Mouse (Mus musculus) liver, embryonic 13.5 days (tissue): ENCODE results near the gene Tmem127. TPM values are rescaled to one million over a fixed set of nuclear protein-coding genes. Genes with fewer than 3 reads are reported as not detected.
"Not testable (repeated sequence)": the region's sequence is repeated elsewhere in the genome, so short reads cannot be mapped to it uniquely, and the experiment has no call there.

Experiments used
- ATAC-seq: fragments of 200-750 bp; cut with Nextera tagmentation; 2 replicates; pipeline ENCODE4 v1.8.0; 2017; ENCODE audit warnings: low read depth, mild to moderate bottlenecking, moderate number of reproducible peaks, moderate library complexity
- DNase-seq: peaks from one replicate; pipeline ENCODE4 v3.0.0; 2022
- H3K27ac ChIP-seq: fragments of 300-500 bp; sonication (generic); 2 replicates; pipeline ENCODE4 v1.5.1; 2015; ENCODE audit warnings: moderate library complexity, mild to moderate bottlenecking, inconsistent platforms
- H3K27me3 ChIP-seq: fragments of 300-500 bp; sonication (generic); 2 replicates; pipeline ENCODE4 v1.6.1; 2015; ENCODE audit warnings: mild to moderate bottlenecking, inconsistent platforms
- H3K36me3 ChIP-seq: fragments of 300-500 bp; sonication (generic); 2 replicates; pipeline ENCODE4 v1.6.1; 2015; ENCODE audit warnings: mild to moderate bottlenecking, inconsistent platforms
- H3K4me1 ChIP-seq: fragments of 300-500 bp; sonication (generic); replicated peaks from 2 replicates; pipeline ENCODE4 v1.6.1; 2015; ENCODE audit warnings: inconsistent platforms
- H3K4me2 ChIP-seq: fragments of 300-500 bp; sonication (generic); 2 replicates; pipeline ENCODE4 v1.6.1; 2015; ENCODE audit warnings: inconsistent platforms, mild to moderate bottlenecking, moderate library complexity
- H3K4me3 ChIP-seq: fragments of 300-500 bp; sonication (generic); replicated peaks from 2 replicates; pipeline ENCODE4 v1.5.1; 2015; ENCODE audit warnings: mild to moderate bottlenecking, inconsistent platforms
- H3K9ac ChIP-seq: fragments of 300-500 bp; sonication (generic); 2 replicates; pipeline ENCODE4 v1.6.1; 2015; ENCODE audit warnings: mild to moderate bottlenecking, inconsistent platforms
- H3K9me3 ChIP-seq: fragments of 300-500 bp; sonication (generic); replicated peaks from 2 replicates; pipeline ENCODE4 v1.6.1; 2016; ENCODE audit warnings: inconsistent platforms
- WGBS: fragments of 180-500 bp; shearing (Covaris S2); methylation state at CpG from one replicate; pipeline ENCODE4 v1.1.7; 2015; ENCODE audit not compliant: insufficient replicate concordance; 5-methylcytosine and 5-hydroxymethylcytosine counted together
- polyA plus RNA-seq: library from polyadenylated mRNA; unstranded; fragments of >200 nt; fragmentation: Nextera tagmentation; extraction: Ambion mirVana; gene quantifications from 2 replicates; pipeline ENCODE4 v1.2.1, GENCODE M21; 2015

The Tmem127 gene
- polyA plus RNA-seq, 1 experiment from 2014 or later, result 12.2 TPM

DNA sequence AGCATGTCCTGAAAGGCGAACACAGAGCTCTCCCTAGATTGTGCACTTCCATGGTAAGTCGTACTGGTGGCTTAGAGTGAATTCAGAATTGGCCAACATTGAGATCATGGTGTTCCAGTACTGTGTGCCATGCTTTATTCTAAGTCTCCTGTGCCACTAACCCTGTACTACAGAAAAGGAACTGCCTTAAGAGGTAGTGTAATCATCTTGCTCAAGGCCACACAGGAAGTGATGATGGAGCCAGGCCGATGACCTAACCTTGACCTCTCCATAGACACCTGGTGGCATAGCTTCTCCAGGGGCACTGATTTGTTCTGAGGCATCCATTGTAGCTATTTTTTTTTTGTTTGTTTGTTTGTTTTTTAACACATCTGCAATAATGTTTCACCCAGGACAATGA lies 54.2 kb downstream of the Tmem127 start:
- Histone ChIP-seq H3K27me3 (no peaks in the 10 kb centered on the region), H3K9me3 (no peaks in the 10 kb centered on the region), H3K4me1 (no peaks in the 10 kb centered on the region), H3K9ac (no peak overlapping the region), H3K4me3 (no peak overlapping the region), H3K4me2 (no peak overlapping the region), H3K36me3 (peaks cover 50% of the 10 kb centered on the region), H3K27ac (no peak overlapping the region)
- DNase-seq (no peak), ATAC-seq (no peak)
- WGBS, result 80% methylated on average over 3 of the region's 3 CpGs

- not testable (repeated sequence) for H3K9ac ChIP-seq, DNase-seq, ATAC-seq, H3K9me3 ChIP-seq, H3K4me3 ChIP-seq, H3K4me2 ChIP-seq, H3K4me1 ChIP-seq, H3K27me3 ChIP-seq, H3K27ac ChIP-seq
- H3K36me3 ChIP-seq, result peaks cover 27% of the 10 kb centered on the region
- WGBS, result 73% methylated on average over 4 of the region's 4 CpGs
These were observed 56.5 kb downstream of the Tmem127 start for GRCm38 (mm10) chr2:127304192-127304591.

DNA sequence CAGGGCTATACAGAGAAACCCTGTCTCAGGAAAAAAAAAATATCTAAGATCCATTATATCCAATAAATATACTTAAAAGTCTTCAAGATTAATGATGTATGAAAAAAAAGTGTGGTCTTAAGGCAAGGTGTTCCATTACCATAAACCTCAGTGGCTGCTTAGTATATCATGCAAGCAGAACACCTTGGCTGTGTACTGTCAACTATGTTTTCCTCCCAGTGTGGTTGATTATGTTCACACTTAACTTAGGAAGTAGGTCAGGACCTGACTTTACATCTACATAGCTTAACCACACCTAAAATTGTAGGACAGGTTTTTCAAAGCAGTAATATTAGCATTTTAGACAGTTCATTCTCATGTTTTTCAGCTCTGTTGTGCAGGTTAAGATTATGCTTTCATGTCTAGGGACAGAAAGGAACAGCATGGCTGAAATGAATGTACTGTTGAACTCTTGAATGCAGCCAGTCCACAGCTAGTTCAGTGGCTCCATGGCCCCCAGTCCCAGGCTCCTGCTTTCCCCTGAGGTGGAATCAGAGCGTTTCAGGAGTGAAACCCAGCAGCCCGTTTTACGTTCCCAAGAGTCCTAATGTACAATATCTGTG lies 57.0 kb downstream of the Tmem127 start:
- H3K27ac ChIP-seq, result no peak overlapping the region; the same call in 1 of the 2 replicates
- H3K27me3 ChIP-seq, result no peaks in the 10 kb centered on the region
- peaks cover 21% of the 10 kb centered on the region for H3K36me3 ChIP-seq
- DNase-seq (no peak), ATAC-seq (no peak)
- no peak overlapping the region for H3K4me3 ChIP-seq
- WGBS, result 81% methylated on average over 3 of the region's 3 CpGs
- no peak overlapping the region for H3K4me2 ChIP-seq
- no peaks in the 10 kb centered on the region for H3K9me3 ChIP-seq
- no peak overlapping the region for H3K9ac ChIP-seq
- H3K4me1 ChIP-seq, result 0 out of 2 replicates have a peak, but pooled peaks cover 4% of the 10 kb centered on the region

GRCm38 (mm10) chr2:127306123-127306522 lies 58.4 kb downstream of the Tmem127 start:
- Histone ChIP-seq H3K4me1 (0 out of 2 replicates have a peak, but pooled peaks cover 9% of the 10 kb centered on the region), H3K4me2 (no peak overlapping the region), H3K27me3 (no peaks in the 10 kb centered on the region), H3K9ac (no peak overlapping the region), H3K4me3 (no peak overlapping the region), H3K36me3 (peaks cover 8% of the 10 kb centered on the region; the same call in 1 of the 2 replicates), H3K27ac (no peak overlapping the region), H3K9me3 (no peaks in the 10 kb centered on the region)
- ATAC-seq (no peak), DNase-seq (no peak)

- WGBS, result 30% methylated on average over 3 of the region's 3 CpGs
These were observed 59.5 kb downstream of the Tmem127 start for GRCm38 (mm10) chr2:127307179-127307578.

GRCm38 (mm10) chr2:127308660-127309059 lies 61.0 kb downstream of the Tmem127 start:
- no peak overlapping the region for H3K9ac ChIP-seq
- no peak overlapping the region for H3K4me2 ChIP-seq
- H3K9me3 ChIP-seq, result no peaks in the 10 kb centered on the region
- no peaks in the 10 kb centered on the region for H3K36me3 ChIP-seq
- H3K4me1 ChIP-seq, result 0 out of 2 replicates have a peak, but pooled peaks cover 9% of the 10 kb centered on the region
- H3K4me3 ChIP-seq, result no peak overlapping the region
- ATAC-seq (no peak), DNase-seq (no peak)
- no peak overlapping the region for H3K27ac ChIP-seq
- no peaks in the 10 kb centered on the region for H3K27me3 ChIP-seq
- WGBS, result 80% methylated on average over 2 of the region's 2 CpGs

More at GRCm38 (mm10) chr2:127307179-127307578, 59.5 kb downstream of the Tmem127 start:
- no peak for ATAC-seq
- H3K36me3 ChIP-seq, result 0 out of 2 replicates have a peak, but pooled peaks cover 2% of the 10 kb centered on the region
- no peak overlapping the region for H3K27ac ChIP-seq
- no peak for DNase-seq
- H3K9ac ChIP-seq, result no peak overlapping the region
- 0 out of 2 replicates have a peak, but pooled peaks cover 9% of the 10 kb centered on the region for H3K4me1 ChIP-seq
- no peak overlapping the region for H3K4me2 ChIP-seq
- H3K4me3 ChIP-seq, result no peak overlapping the region
- no peaks in the 10 kb centered on the region for H3K27me3 ChIP-seq
- H3K9me3 ChIP-seq, result no peaks in the 10 kb centered on the region

DNA sequence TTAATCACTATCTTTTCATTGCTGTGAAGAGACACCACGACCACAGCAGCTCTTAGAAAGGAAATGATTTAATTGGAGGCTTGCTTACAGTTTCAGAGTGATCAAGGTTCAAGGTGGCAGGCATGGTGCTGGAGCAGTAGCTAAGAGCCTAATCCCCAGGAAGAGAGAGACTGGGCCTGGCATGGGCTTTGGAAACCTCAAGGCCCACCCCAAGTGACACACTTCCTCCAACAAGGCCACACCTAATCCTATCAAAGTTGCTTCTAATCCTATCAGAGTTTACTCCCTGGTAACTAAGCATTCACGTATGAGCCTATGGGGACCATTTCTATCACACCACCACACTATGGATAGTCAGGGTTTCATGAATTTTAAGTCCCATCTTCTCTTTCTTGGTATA lies 62.5 kb downstream of the Tmem127 start:
- Histone ChIP-seq H3K9me3 (no peaks in the 10 kb centered on the region), H3K27ac (no peak overlapping the region), H3K4me3 (no peak overlapping the region), H3K4me2 (no peak overlapping the region), H3K27me3 (no peaks in the 10 kb centered on the region), H3K36me3 (no peaks in the 10 kb centered on the region), H3K4me1 (peaks cover 16% of the 10 kb centered on the region), H3K9ac (no peak overlapping the region)
- DNase-seq (no peak), ATAC-seq (no peak)
- WGBS, result 25% methylated on average over 2 of the region's 2 CpGs

DNA sequence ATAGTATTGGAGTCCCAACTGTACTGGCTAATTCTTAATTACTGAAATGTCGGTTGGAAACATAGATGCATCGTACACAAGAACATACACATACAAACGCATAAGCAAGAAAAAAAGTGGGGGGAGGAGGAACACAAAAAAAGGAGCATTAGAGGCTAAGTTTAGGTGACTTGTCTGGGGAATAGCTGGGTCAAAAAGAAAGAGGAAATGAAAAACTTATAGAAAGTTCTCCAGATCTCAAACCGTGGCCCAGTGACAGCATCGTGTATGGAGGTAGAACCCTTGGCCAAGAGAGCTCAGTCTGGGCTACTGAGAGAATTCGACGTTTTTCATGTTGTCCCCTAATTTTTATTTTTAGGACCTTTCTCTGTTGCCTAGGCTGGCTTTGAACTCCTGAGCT lies 63.0 kb downstream of the Tmem127 start:
- Histone ChIP-seq H3K27me3 (no peaks in the 10 kb centered on the region), H3K4me2 (no peak overlapping the region), H3K9ac (no peak overlapping the region), H3K27ac (no peak overlapping the region), H3K36me3 (no peaks in the 10 kb centered on the region), H3K9me3 (no peaks in the 10 kb centered on the region), H3K4me1 (peaks cover 16% of the 10 kb centered on the region), H3K4me3 (no peak overlapping the region)
- WGBS, result 71% methylated on average over 7 of the region's 7 CpGs
- no peak for ATAC-seq
- DNase-seq, result no peak

Other genes starting within 250 kb of the Tmem127 start
- 5.0 and 7.0 TPM in 2 replicates for gene Ap4e1, start 239.2 kb upstream of the Tmem127 start, polyA plus RNA-seq
- 71.8 and 72.2 TPM in 2 replicates for gene Blvra, start 177.2 kb upstream of the Tmem127 start, polyA plus RNA-seq
- gene Ncaph, start 114.0 kb upstream of the Tmem127 start, polyA plus RNA-seq, result 59.3 and 74.5 TPM in 2 replicates
- gene Itpripl1, start 104.5 kb upstream of the Tmem127 start, polyA plus RNA-seq, result 31.4 and 31.7 TPM in 2 replicates
- gene 1810024B03Rik, start 39.6 kb upstream of the Tmem127 start, polyA plus RNA-seq, result 1.2 TPM in 2 replicates
- 25.4 and 32.4 TPM in 2 replicates for gene Snrnp200, start 39.5 kb upstream of the Tmem127 start, polyA plus RNA-seq
- 44.6 and 49.5 TPM in 2 replicates for gene Ciao1, start 92 bp upstream of the Tmem127 start, polyA plus RNA-seq
- gene Stard7, start 22.3 kb downstream of the Tmem127 start, polyA plus RNA-seq, result 48.6 and 50.9 TPM in 2 replicates
- gene Dusp2, start 88.3 kb downstream of the Tmem127 start, polyA plus RNA-seq, result 2.7 and 2.8 TPM in 2 replicates
- gene Astl, start 90.7 kb downstream of the Tmem127 start, polyA plus RNA-seq, result not detected in 2 replicates
- 29.4 and 32.4 TPM in 2 replicates for gene Adra2b, start 115.3 kb downstream of the Tmem127 start, polyA plus RNA-seq
- 0.35 and 0.39 TPM in 2 replicates for gene Gpat2, start 177.3 kb downstream of the Tmem127 start, polyA plus RNA-seq
- gene Fahd2a, start 196.7 kb downstream of the Tmem127 start, polyA plus RNA-seq, result 14.3 and 15.5 TPM in 2 replicates